Mouse (Mus musculus) G1E (cell line): ENCODE measurements around the gene Ctnnbip1.

Experiments used
- CTCF ChIP-seq: IDR thresholded peaks from 2 replicates; pipeline ENCODE4 v1.5.1; 2012; ENCODE audit warnings: low read depth, low read length, inconsistent platforms, mixed read lengths
- POLR2AphosphoS5 ChIP-seq: IDR thresholded peaks from 2 replicates; pipeline ENCODE4 v1.6.1; 2012; ENCODE audit warnings: low read depth, low read length, inconsistent platforms; ENCODE audit not compliant: insufficient replicate concordance

GRCm38 (mm10) chr4:149563941-149564361 lies 45.9 kb downstream of the Ctnnbip1 start:
- TF ChIP-seq CTCF = no peak
- TF ChIP-seq POLR2AphosphoS5 = no peak
